Mouse (Mus musculus) CH12.LX (cell line): Measurements from ENCODE around the gene Pdcd1. TPM values are rescaled to one million over a fixed set of nuclear protein-coding genes. Genes with fewer than 3 reads are reported as not detected.

Experiments used
- DNase-seq: peaks from one replicate; pipeline ENCODE4 v3.0.0-alpha.2; 2013; ENCODE audit errors: extremely low read depth
- H3K27ac ChIP-seq: 2 replicates; pipeline ENCODE4 v1.5.1; 2012; ENCODE audit warnings: low read depth, mild to moderate bottlenecking, control low read depth, moderate library complexity; ENCODE audit not compliant: insufficient read depth
- H3K27me3 ChIP-seq: replicated peaks from 2 replicates; pipeline ENCODE3; 2012; ENCODE audit warnings: inconsistent platforms
- H3K36me3 ChIP-seq, 2 experiments: replicated peaks in 1 of 2; 2 replicates each; pipeline versions ENCODE3 to v1.6.1; 2012; ENCODE audit warnings: inconsistent platforms in 1 of 2, low read length in 1 of 2, mild to moderate bottlenecking in 1 of 2, mixed read lengths in 1 of 2, moderate library complexity in 1 of 2; ENCODE audit not compliant: control insufficient read depth in 1 of 2, insufficient read depth in 1 of 2
- H3K4me1 ChIP-seq, 2 experiments: 2 replicates each; pipeline ENCODE4 v1.6.1; 2012; ENCODE audit warnings: inconsistent platforms in 1 of 2, moderate library complexity in 1 of 2; ENCODE audit not compliant: insufficient read depth in 2 of 2, control insufficient read depth in 1 of 2
- H3K4me2 ChIP-seq: 2 replicates; pipeline ENCODE4 v1.6.1; 2012; ENCODE audit warnings: low read depth, mild to moderate bottlenecking, control low read depth; ENCODE audit not compliant: poor library complexity, insufficient read depth, severe bottlenecking
- H3K4me3 ChIP-seq, 3 experiments: fragments of 150-350 bp in 1 of 3; sonication (generic) in 1 of 3; replicated peaks in 1 of 3; 2 replicates each; pipeline versions ENCODE3 to v1.5.1; 2011 to 2012; ENCODE audit warnings: low read depth in 2 of 3, low read length in 2 of 3, mild to moderate bottlenecking in 2 of 3, moderate library complexity in 2 of 3, control low read depth in 1 of 3, improper control_type of control experiment in 1 of 3, inconsistent platforms in 1 of 3, mixed read lengths in 1 of 3; ENCODE audit not compliant: poor library complexity in 1 of 3
- H3K79me2 ChIP-seq: replicated peaks from 2 replicates; pipeline ENCODE4 v1.6.1; 2012; ENCODE audit warnings: mild to moderate bottlenecking, moderate library complexity; ENCODE audit not compliant: control insufficient read depth, poor library complexity, insufficient read depth, severe bottlenecking; ENCODE audit errors: extremely low read depth
- H3K9ac ChIP-seq: 2 replicates; pipeline ENCODE4 v1.6.1; 2012; ENCODE audit warnings: low read depth, mild to moderate bottlenecking, control low read depth, moderate library complexity; ENCODE audit not compliant: insufficient read depth
- H3K9me3 ChIP-seq: replicated peaks from 2 replicates; pipeline ENCODE3; 2012; ENCODE audit warnings: low read length, inconsistent platforms, mixed read lengths
- BHLHE40 ChIP-seq: IDR thresholded peaks from 2 replicates; pipeline ENCODE4 v1.6.1; 2011; ENCODE audit warnings: mild to moderate bottlenecking, low read depth, low read length, improper control_type of control experiment
- CHD1 ChIP-seq: IDR thresholded peaks from 2 replicates; pipeline ENCODE4 v1.6.1; 2012; ENCODE audit warnings: low read depth, low read length, improper control_type of control experiment, inconsistent platforms
- CHD2 ChIP-seq: IDR thresholded peaks from 2 replicates; pipeline ENCODE4 v1.6.1; 2011; ENCODE audit warnings: low read length, improper control_type of control experiment
- CTCF ChIP-seq, 2 experiments: IDR thresholded peaks in 1 of 2; conservative IDR thresholded peaks in 1 of 2; 2 replicates each; pipeline ENCODE4 v1.5.1; 2011 to 2012; ENCODE audit warnings: low read depth in 2 of 2, low read length in 2 of 2, improper control_type of control experiment in 1 of 2, inconsistent platforms in 1 of 2, mild to moderate bottlenecking in 1 of 2, moderate library complexity in 1 of 2
- ELF1 ChIP-seq: IDR thresholded peaks from 2 replicates; pipeline ENCODE4 v1.6.1; 2014; ENCODE audit warnings: low read depth, mild to moderate bottlenecking, inconsistent platforms, low read length, improper control_type of control experiment
- EP300 ChIP-seq: IDR thresholded peaks from 2 replicates; pipeline ENCODE4 v1.6.1; 2011; ENCODE audit warnings: low read length, improper control_type of control experiment
- IRF4 ChIP-seq: IDR thresholded peaks from 2 replicates; pipeline ENCODE4 v1.6.1; 2014; ENCODE audit warnings: low read depth, mild to moderate bottlenecking, inconsistent platforms, low read length, improper control_type of control experiment
- JUND ChIP-seq: conservative IDR thresholded peaks from 2 replicates; pipeline ENCODE4 v1.6.1; 2011; ENCODE audit warnings: low read depth, low read length, improper control_type of control experiment
- MAFK ChIP-seq: IDR thresholded peaks from 2 replicates; pipeline ENCODE4 v1.6.1; 2011; ENCODE audit warnings: low read length, improper control_type of control experiment; ENCODE audit not compliant: insufficient replicate concordance
- MAZ ChIP-seq: IDR thresholded peaks from 2 replicates; pipeline ENCODE4 v1.6.1; 2012; ENCODE audit warnings: low read depth, mild to moderate bottlenecking, inconsistent platforms, low read length, improper control_type of control experiment, moderate library complexity
- MXI1 ChIP-seq: IDR thresholded peaks from 2 replicates; pipeline ENCODE4 v1.6.1; 2011; ENCODE audit warnings: mild to moderate bottlenecking, low read depth, low read length, improper control_type of control experiment
- MYC ChIP-seq: IDR thresholded peaks from 2 replicates; pipeline ENCODE4 v1.6.1; 2011; ENCODE audit warnings: low read depth, mild to moderate bottlenecking, improper control_type of control experiment, low read length
- NELFE ChIP-seq: IDR thresholded peaks from 2 replicates; pipeline ENCODE4 v1.6.1; 2011; ENCODE audit warnings: low read depth, low read length, improper control_type of control experiment
- PAX5 ChIP-seq: IDR thresholded peaks from 2 replicates; pipeline ENCODE4 v1.6.1; 2012; ENCODE audit warnings: low read length, inconsistent platforms, mixed read lengths
- SMC3 ChIP-seq: IDR thresholded peaks from 2 replicates; pipeline ENCODE4 v1.6.1; 2011; ENCODE audit warnings: low read depth, low read length, improper control_type of control experiment
- TBP ChIP-seq: conservative IDR thresholded peaks from 2 replicates; pipeline ENCODE4 v1.6.1; 2011; ENCODE audit warnings: low read depth, low read length, improper control_type of control experiment
- USF1 ChIP-seq: IDR thresholded peaks from 2 replicates; pipeline ENCODE4 v1.6.1; 2014; ENCODE audit warnings: low read depth, mild to moderate bottlenecking, inconsistent platforms, low read length, improper control_type of control experiment
- ZC3H11A ChIP-seq: IDR thresholded peaks from 2 replicates; pipeline ENCODE4 v1.6.1; 2012; ENCODE audit warnings: low read depth, mild to moderate bottlenecking, inconsistent platforms, low read length, improper control_type of control experiment
- ZKSCAN1 ChIP-seq: IDR thresholded peaks from 2 replicates; pipeline ENCODE4 v1.6.1; 2012; ENCODE audit warnings: low read depth, inconsistent platforms, low read length, improper control_type of control experiment, borderline replicate concordance
- ZMIZ1 ChIP-seq: IDR thresholded peaks from 2 replicates; pipeline ENCODE4 v1.6.1; 2012; ENCODE audit warnings: low read depth, mild to moderate bottlenecking, inconsistent platforms, low read length, improper control_type of control experiment
- dilution Hi-C: fragments of 300-500 bp; cut with MboI; formaldehyde crosslinking; loops from 2 replicates; pipeline ENCODE4 v1.14.3; 2020; ENCODE audit warnings: low sequenced_read_pairs; ENCODE audit not compliant: extremely low pct_unique_long_range_greater_than_20kb, extremely low pct_ligation_motif_present
- in situ Hi-C: fragments of 300-500 bp; cut with MboI; formaldehyde crosslinking; loops from 3 replicates; pipeline ENCODE4 v1.14.3; 2019; ENCODE audit warnings: low sequenced_read_pairs, low pct_ligation_motif_present, low pct_unique_long_range_greater_than_20kb, mixed read lengths
- polyA plus RNA-seq: library from polyadenylated mRNA; unstranded; fragments of >175 nt; gene quantifications from 2 replicates; pipeline ENCODE4 v1.2.1, GENCODE M21; 2012; ENCODE audit warnings: low read depth; ENCODE audit not compliant: insufficient read length
- total RNA-seq, 2 experiments: library from RNA; depleted of rRNA; stranded (reverse); fragments of 300-350 nt in 1 of 2; fragments of >200 nt in 1 of 2; gene quantifications; 2 replicates each; pipeline ENCODE4 v1.2.3; 2012 to 2014

Pdcd1 gene
- total and polyA plus RNA-seq, 3 experiments: 26.4 to 35.1 (median 30.1) TPM

GRCm38 (mm10) chr1:94078314-94078713 is 26.0 kb upstream of the Pdcd1 start:
- Histone ChIP-seq H3K36me3 (no peaks in the 10 kb centered on the region), H3K9ac (no peak overlapping the region), H3K79me2 (no peaks in the 10 kb centered on the region), H3K27ac (no peak overlapping the region), H3K4me2 (no peak overlapping the region), H3K27me3 (no peaks in the 10 kb centered on the region), H3K9me3 (no peaks in the 10 kb centered on the region), H3K4me1 (peaks cover 0 to 7% of the 10 kb centered on the region in 2 experiments; a peak in 1 of 4 replicates), H3K4me3 (no peak overlapping the region)
- in situ Hi-C loops (loop anchor here (5.0 to 10.0 kb wide), 2 partner anchors 36 to 64 kb away; no protein-coding TSS in a partner anchor), dilution Hi-C loops (no loop called here)
- no peak for TF ChIP-seq ZKSCAN1
- no peak for TF ChIP-seq NELFE
- no peak for TF ChIP-seq SMC3
- TF ChIP-seq CHD1: no peak
- no peak for TF ChIP-seq CHD2
- no peak for TF ChIP-seq PAX5
- no peak for TF ChIP-seq ZMIZ1
- no peak for TF ChIP-seq BHLHE40
- no peak for TF ChIP-seq CTCF (conservative IDR thresholded peaks at IDR 0.05 in 1 of 2, IDR thresholded peaks at IDR 0.05 in 1 of 2; ENCODE audit: low read depth in 2 of 2, low read length in 2 of 2)
- no peak for TF ChIP-seq MAFK
- TF ChIP-seq ELF1: no peak
- TF ChIP-seq TBP: no peak
- TF ChIP-seq MXI1: no peak
- no peak for TF ChIP-seq MAZ
- DNase-seq: no peak

DNA sequence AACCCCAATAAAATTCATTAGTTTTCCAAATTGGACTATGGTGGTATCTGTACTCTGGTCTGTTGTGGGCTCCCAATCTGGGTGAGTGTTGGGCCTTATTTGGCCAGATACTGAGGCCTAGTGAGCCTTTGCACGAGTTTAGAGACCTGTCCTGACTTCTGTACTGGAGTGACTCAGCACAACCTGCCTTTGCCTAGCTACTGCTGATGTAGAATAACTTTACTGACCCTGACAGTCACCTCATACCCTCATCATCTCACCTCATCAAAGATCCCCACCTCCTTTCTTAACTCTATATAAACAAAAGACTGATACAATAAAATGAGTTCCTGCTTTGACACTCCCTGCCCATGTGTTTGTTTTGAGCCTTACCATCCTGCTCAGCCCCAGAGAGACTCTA is 24.3 kb upstream of the Pdcd1 start:
- Histone ChIP-seq H3K9ac (no peak overlapping the region), H3K4me1 (peaks cover 0 to 7% of the 10 kb centered on the region in 2 experiments; a peak in 1 of 4 replicates), H3K36me3 (no peaks in the 10 kb centered on the region), H3K27ac (no peak overlapping the region), H3K27me3 (no peaks in the 10 kb centered on the region), H3K79me2 (no peaks in the 10 kb centered on the region), H3K4me2 (no peak overlapping the region), H3K9me3 (no peaks in the 10 kb centered on the region), H3K4me3 (no peak overlapping the region)
- dilution Hi-C loops: no loop called here
- no peak for DNase-seq
- TF ChIP-seq IRF4 (no peak), JUND (no peak), EP300 (no peak), SMC3 (no peak), BHLHE40 (no peak), ZC3H11A (no peak), MYC (no peak), USF1 (no peak)
- in situ Hi-C loops: loop anchor here (5.0 to 10.0 kb wide), 2 partner anchors 34 to 62 kb away; no protein-coding TSS in a partner anchor
